Mouse (Mus musculus) small intestine, adult 2 months (tissue): Measurements from ENCODE around the gene 1700025G04Rik. TPM values are rescaled to one million over a fixed set of nuclear protein-coding genes. Genes with fewer than 3 reads are reported as not detected.

Source experiments
- H3K27ac ChIP-seq: fragments of 200-500 bp; 2 replicates; pipeline ENCODE4 v1.5.1; 2012; ENCODE audit warnings: low read depth, low read length, control low read depth, inconsistent platforms; ENCODE audit not compliant: insufficient read depth
- H3K27me3 ChIP-seq: fragments of 200-500 bp; 2 replicates; pipeline ENCODE4 v1.6.1; 2012; ENCODE audit warnings: mild to moderate bottlenecking, moderate library complexity, low read length, inconsistent platforms; ENCODE audit not compliant: control insufficient read depth, insufficient read depth
- H3K36me3 ChIP-seq: fragments of 200-500 bp; 2 replicates; pipeline ENCODE4 v1.6.1; 2012; ENCODE audit warnings: mild to moderate bottlenecking, low read length, control low read depth, inconsistent platforms; ENCODE audit not compliant: control insufficient read depth, insufficient read depth
- H3K4me1 ChIP-seq: fragments of 200-500 bp; 2 replicates; pipeline ENCODE4 v1.6.1; 2012; ENCODE audit warnings: low read length, inconsistent platforms, mixed read lengths; ENCODE audit not compliant: control insufficient read depth, insufficient read depth, insufficient read length
- H3K4me3 ChIP-seq: fragments of 200-500 bp; 2 replicates; pipeline ENCODE4 v1.5.1; 2012; ENCODE audit warnings: low read depth, mild to moderate bottlenecking, control low read depth, inconsistent platforms, low read length, moderate library complexity
- CTCF ChIP-seq: fragments of 200-500 bp; IDR thresholded peaks from 2 replicates; pipeline ENCODE4 v1.5.1; 2012; ENCODE audit warnings: low read depth, mild to moderate bottlenecking, control low read depth, inconsistent platforms, low read length, moderate library complexity, mixed read lengths; ENCODE audit not compliant: insufficient replicate concordance, insufficient read length; ENCODE audit errors: extremely low read depth
- POLR2A ChIP-seq: fragments of 200-500 bp; IDR thresholded peaks from 2 replicates; pipeline ENCODE4 v1.6.1; 2012; ENCODE audit warnings: low read depth, mild to moderate bottlenecking, control low read depth, inconsistent platforms, low read length, moderate library complexity
- WGBS: fragments of 180-500 bp; shearing (Covaris S2); methylation state at CpG from one replicate; pipeline ENCODE4 v1.1.7; 2018; 5-methylcytosine and 5-hydroxymethylcytosine counted together
- polyA plus RNA-seq: library from polyadenylated mRNA; depleted of rRNA; stranded (reverse); fragments of >200 nt; gene quantifications from 2 replicates; pipeline ENCODE4 v1.2.3, GENCODE M21; 2012

1700025G04Rik gene
- polyA plus RNA-seq, 1 experiment = 1.8 TPM

GRCm38 (mm10) chr1:152034766-152035165, 55.2 kb downstream of the 1700025G04Rik start:
- H3K4me1 ChIP-seq = peaks cover 17% of the 10 kb centered on the region
- 70% methylated on average over 7 of the region's 7 CpGs for WGBS

GRCm38 (mm10) chr1:152033731-152034130, 56.2 kb downstream of the 1700025G04Rik start:
- 79% methylated on average over 3 of the region's 3 CpGs for WGBS
- TF ChIP-seq POLR2A (no peak), CTCF (no peak)
- Histone ChIP-seq H3K27ac (no peak overlapping the region), H3K36me3 (no peaks in the 10 kb centered on the region), H3K4me1 (peaks cover 10% of the 10 kb centered on the region; the same call in 1 of the 2 replicates), H3K27me3 (no peaks in the 10 kb centered on the region), H3K4me3 (no peak overlapping the region)

More at GRCm38 (mm10) chr1:152034766-152035165, 55.2 kb downstream of the 1700025G04Rik start:
- TF ChIP-seq POLR2A = no peak
- no peaks in the 10 kb centered on the region for H3K27me3 ChIP-seq
- H3K36me3 ChIP-seq = no peaks in the 10 kb centered on the region
- H3K27ac ChIP-seq = no peak overlapping the region
- no peak overlapping the region for H3K4me3 ChIP-seq

- no peaks in the 10 kb centered on the region for H3K36me3 ChIP-seq
- no peaks in the 10 kb centered on the region for H3K27me3 ChIP-seq
- 72% methylated on average over 5 of the region's 5 CpGs for WGBS
- peaks cover under 1% of the 10 kb centered on the region; the same call in 1 of the 2 replicates for H3K4me1 ChIP-seq
- no peak for TF ChIP-seq POLR2A
- TF ChIP-seq CTCF = no peak
- H3K27ac ChIP-seq = no peak overlapping the region
- no peak overlapping the region for H3K4me3 ChIP-seq
Measured at GRCm38 (mm10) chr1:152032144-152032543, 57.8 kb downstream of the 1700025G04Rik start.

- H3K36me3 ChIP-seq = no peaks in the 10 kb centered on the region
- no peaks in the 10 kb centered on the region for H3K27me3 ChIP-seq
- no peak overlapping the region for H3K4me3 ChIP-seq
- H3K27ac ChIP-seq = no peak overlapping the region
- H3K4me1 ChIP-seq = no peaks in the 10 kb centered on the region; the same call in 1 of the 2 replicates
- TF ChIP-seq CTCF = no peak
- no peak for TF ChIP-seq POLR2A
- whole genome bisulfite sequencing = 75% methylated on average over 6 of the region's 6 CpGs
Measured at GRCm38 (mm10) chr1:152030546-152030945, 59.4 kb downstream of the 1700025G04Rik start.

GRCm38 (mm10) chr1:152028718-152029117, 61.2 kb downstream of the 1700025G04Rik start:
- Histone ChIP-seq H3K27ac (no peak overlapping the region), H3K4me3 (no peak overlapping the region), H3K4me1 (peaks cover 6% of the 10 kb centered on the region), H3K36me3 (no peaks in the 10 kb centered on the region), H3K27me3 (no peaks in the 10 kb centered on the region)
- 84% methylated on average over 4 of the region's 4 CpGs for WGBS
- TF ChIP-seq CTCF (no peak), POLR2A (no peak)

- no peak for TF ChIP-seq POLR2A
- TF ChIP-seq CTCF = no peak
- 96% methylated on average over 4 of the region's 4 CpGs for WGBS
- no peaks in the 10 kb centered on the region for H3K27me3 ChIP-seq
- no peak overlapping the region for H3K27ac ChIP-seq
- H3K36me3 ChIP-seq = no peaks in the 10 kb centered on the region
- peaks cover 6% of the 10 kb centered on the region for H3K4me1 ChIP-seq
- no peak overlapping the region for H3K4me3 ChIP-seq
Measured at GRCm38 (mm10) chr1:152026762-152027161, 63.2 kb downstream of the 1700025G04Rik start.

- WGBS = 68% methylated on average over 4 of the region's 4 CpGs
- TF ChIP-seq POLR2A (no peak), CTCF (no peak)
Measured at GRCm38 (mm10) chr1:152025308-152025707, 64.6 kb downstream of the 1700025G04Rik start.

GRCm38 (mm10) chr1:152024019-152024787, 65.7 kb downstream of the 1700025G04Rik start:
- no peaks in the 10 kb centered on the region for H3K27me3 ChIP-seq
- TF ChIP-seq POLR2A (no peak), CTCF (no peak)
- no peak overlapping the region for H3K4me3 ChIP-seq
- 55% methylated on average over 18 of the region's 18 CpGs for WGBS
- H3K4me1 ChIP-seq = peaks cover 6% of the 10 kb centered on the region
- peak overlapping the region; percentile 44 for H3K27ac ChIP-seq
- no peaks in the 10 kb centered on the region for H3K36me3 ChIP-seq

More at GRCm38 (mm10) chr1:152025308-152025707, 64.6 kb downstream of the 1700025G04Rik start:
- H3K4me1 ChIP-seq = peaks cover 6% of the 10 kb centered on the region
- H3K27ac ChIP-seq = 0 out of 2 replicates have a peak overlapping the region, but pooled peaks have one; percentile 3
- H3K36me3 ChIP-seq = no peaks in the 10 kb centered on the region
- no peaks in the 10 kb centered on the region for H3K27me3 ChIP-seq
- no peak overlapping the region for H3K4me3 ChIP-seq
